Mouse (Mus musculus) olfactory bulb, adult 2 months (tissue): ENCODE results near the gene Pomt2. TPM values are rescaled to one million over a fixed set of nuclear protein-coding genes. Genes with fewer than 3 reads are reported as not detected.

Source experiments
- H3K27ac ChIP-seq: fragments of 200-500 bp; 2 replicates; pipeline ENCODE4 v1.5.1; 2012; ENCODE audit warnings: low read depth, low read length; ENCODE audit not compliant: insufficient read depth
- H3K4me1 ChIP-seq: fragments of 200-500 bp; 2 replicates; pipeline ENCODE4 v1.6.1; 2012; ENCODE audit warnings: low read length; ENCODE audit not compliant: control insufficient read depth, insufficient read depth
- H3K4me3 ChIP-seq: fragments of 200-500 bp; 2 replicates; pipeline ENCODE4 v1.5.1; 2012; ENCODE audit warnings: mild to moderate bottlenecking, low read depth, low read length, moderate library complexity; ENCODE audit not compliant: insufficient read depth
- CTCF ChIP-seq: fragments of 200-500 bp; IDR thresholded peaks from 2 replicates; pipeline ENCODE4 v1.5.1; 2012; ENCODE audit warnings: low read depth, mild to moderate bottlenecking, low read length, moderate library complexity; ENCODE audit not compliant: insufficient read depth
- POLR2A ChIP-seq: fragments of 200-500 bp; IDR thresholded peaks from 2 replicates; pipeline ENCODE4 v1.6.1; 2012; ENCODE audit warnings: mild to moderate bottlenecking, low read depth, low read length, moderate library complexity; ENCODE audit not compliant: insufficient read depth
- WGBS: fragments of 180-500 bp; shearing (Covaris S2); methylation state at CpG from one replicate; pipeline ENCODE4 v1.1.7; 2018; 5-methylcytosine and 5-hydroxymethylcytosine counted together
- polyA plus RNA-seq: library from polyadenylated mRNA; stranded (reverse); fragments of >200 nt; gene quantifications from 2 replicates; pipeline ENCODE4 v1.2.4, GENCODE M21; 2012; ENCODE audit warnings: low replicate concordance; ENCODE audit not compliant: missing spikeins, insufficient read depth, insufficient read length

Gene Pomt2
- polyA plus RNA-seq, 1 experiment, result not detected

GRCm38 (mm10) chr12:87076610-87077009 is 71.2 kb downstream of the Pomt2 start:
- no peak for TF ChIP-seq CTCF
- no peak for TF ChIP-seq POLR2A
- 97% methylated on average over 2 of the region's 2 CpGs for WGBS
- no peak overlapping the region for H3K27ac ChIP-seq
- no peaks in the 10 kb centered on the region for H3K4me1 ChIP-seq
- H3K4me3 ChIP-seq, result no peak overlapping the region

GRCm38 (mm10) chr12:87070520-87070919 is 77.2 kb downstream of the Pomt2 start:
- Histone ChIP-seq H3K27ac (no peak overlapping the region), H3K4me1 (0 out of 2 replicates have a peak, but pooled peaks cover 5% of the 10 kb centered on the region), H3K4me3 (no peak overlapping the region)
- TF ChIP-seq CTCF (no peak), POLR2A (no peak)
- 82% methylated on average over 5 of the region's 5 CpGs for WGBS

GRCm38 (mm10) chr12:87066429-87066828 is 81.3 kb downstream of the Pomt2 start:
- no peak overlapping the region for H3K4me3 ChIP-seq
- TF ChIP-seq CTCF (no peak), POLR2A (no peak)
- 58% methylated on average over 5 of the region's 5 CpGs for WGBS

GRCm38 (mm10) chr12:87065446-87065845 is 82.3 kb downstream of the Pomt2 start:
- TF ChIP-seq CTCF, result no peak
- no peak for TF ChIP-seq POLR2A
- H3K27ac ChIP-seq, result no peak overlapping the region
- H3K4me1 ChIP-seq, result peaks cover 6% of the 10 kb centered on the region; the same call in 1 of the 2 replicates
- WGBS, result 81% methylated on average over 11 of the region's 11 CpGs
- no peak overlapping the region for H3K4me3 ChIP-seq

More at GRCm38 (mm10) chr12:87066429-87066828, 81.3 kb downstream of the Pomt2 start:
- H3K27ac ChIP-seq, result no peak overlapping the region
- H3K4me1 ChIP-seq, result peaks cover 6% of the 10 kb centered on the region; the same call in 1 of the 2 replicates

- TF ChIP-seq CTCF, result no peak
- TF ChIP-seq POLR2A, result no peak
- Histone ChIP-seq H3K27ac (no peak overlapping the region), H3K4me1 (peaks cover 2% of the 10 kb centered on the region; the same call in 1 of the 2 replicates), H3K4me3 (no peak overlapping the region)
- WGBS, result 74% methylated on average over 17 of the region's 17 CpGs
These were observed 90.7 kb downstream of the Pomt2 start for GRCm38 (mm10) chr12:87057066-87057465.

Other genes with a start within 250 kb of the Pomt2 start
- gene Cipc, start 200.9 kb downstream of the Pomt2 start, polyA plus RNA-seq, result 112 TPM in 1 of 2 replicates, not detected in the other
- not detected in 2 replicates for gene Zdhhc22, start 157.5 kb downstream of the Pomt2 start, polyA plus RNA-seq
- not detected in 2 replicates for gene Tmem63c, start 126.6 kb downstream of the Pomt2 start, polyA plus RNA-seq
- gene Ngb, start 45.4 kb downstream of the Pomt2 start, polyA plus RNA-seq, result not detected in 2 replicates
- not detected in 2 replicates for gene Gstz1, start 803 bp downstream of the Pomt2 start, polyA plus RNA-seq
- not detected in 2 replicates for gene Samd15, start 51.8 kb upstream of the Pomt2 start, polyA plus RNA-seq
- not detected in 2 replicates for gene Tmed8, start 52.5 kb upstream of the Pomt2 start, polyA plus RNA-seq
- gene Noxred1, start 90.8 kb upstream of the Pomt2 start, polyA plus RNA-seq, result not detected in 2 replicates
- not detected in 2 replicates for gene Vipas39, start 118.3 kb upstream of the Pomt2 start, polyA plus RNA-seq
- not detected in 2 replicates for gene Ahsa1, start 118.5 kb upstream of the Pomt2 start, polyA plus RNA-seq
- not detected in 2 replicates for gene Ism2, start 151.7 kb upstream of the Pomt2 start, polyA plus RNA-seq
- not detected in 2 replicates for gene Sptlc2, start 240.4 kb upstream of the Pomt2 start, polyA plus RNA-seq